Mouse (Mus musculus) right cerebral cortex, postnatal 4 days (tissue): ENCODE measurements around the gene Lrmda.
"Not testable (repeated sequence)": the region's sequence is repeated elsewhere in the genome, so short reads cannot be mapped to it uniquely, and the experiment has no call there.

ENCODE experiments used
- DNase-seq: peaks from one replicate; pipeline ENCODE4 v3.0.0-alpha.2; 2022

The Lrmda gene

DNA sequence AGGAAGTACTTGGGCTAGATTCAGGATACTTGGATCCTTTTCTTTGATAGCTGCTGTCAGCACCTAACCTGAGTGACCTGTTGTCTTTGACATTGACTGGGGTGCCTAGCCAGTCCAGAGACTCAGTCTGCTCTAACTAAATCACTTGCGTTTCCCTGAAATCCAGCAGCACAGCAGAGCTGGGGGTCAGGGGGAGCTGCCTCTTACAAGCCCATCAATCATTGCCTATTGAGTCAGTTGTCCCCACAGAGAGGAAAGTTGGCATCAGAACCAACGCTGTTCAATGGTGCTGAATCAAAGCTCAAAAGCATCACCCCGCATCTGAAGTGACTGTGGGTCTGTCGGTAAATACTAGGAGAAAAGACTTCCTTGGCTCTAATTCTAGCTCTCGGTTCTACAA, 725.2 kb downstream of the Lrmda start:
- no peak for DNase-seq

DNA sequence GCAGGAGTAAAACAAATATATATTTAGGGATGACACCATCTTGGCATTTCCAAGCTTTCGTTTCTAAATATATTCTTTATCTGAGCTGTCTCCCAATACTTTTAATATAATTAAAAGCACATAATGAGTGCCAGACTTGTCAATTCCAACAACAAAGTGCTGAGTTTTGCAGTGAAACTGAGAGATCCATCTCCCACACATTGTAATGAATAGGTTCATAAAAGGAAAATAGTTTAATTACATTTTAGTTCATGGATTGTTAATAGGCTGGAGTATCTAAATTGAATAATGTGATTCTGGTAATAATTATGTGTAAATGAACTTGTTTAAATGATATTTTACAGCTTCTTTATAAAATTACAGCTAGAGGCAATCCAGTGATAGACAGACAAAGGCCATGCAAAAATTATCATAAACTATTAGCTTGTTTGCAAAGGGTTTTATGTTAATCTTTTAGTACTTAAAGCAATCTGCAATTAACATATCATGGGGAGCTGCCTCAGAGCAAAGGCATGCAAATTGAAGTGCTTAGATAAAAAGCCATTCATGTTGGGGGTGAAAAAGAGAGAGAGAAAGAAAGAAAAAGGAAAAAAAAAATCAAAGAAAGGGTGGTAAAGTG, 725.9 kb downstream of the Lrmda start:
- no peak for DNase-seq

DNA sequence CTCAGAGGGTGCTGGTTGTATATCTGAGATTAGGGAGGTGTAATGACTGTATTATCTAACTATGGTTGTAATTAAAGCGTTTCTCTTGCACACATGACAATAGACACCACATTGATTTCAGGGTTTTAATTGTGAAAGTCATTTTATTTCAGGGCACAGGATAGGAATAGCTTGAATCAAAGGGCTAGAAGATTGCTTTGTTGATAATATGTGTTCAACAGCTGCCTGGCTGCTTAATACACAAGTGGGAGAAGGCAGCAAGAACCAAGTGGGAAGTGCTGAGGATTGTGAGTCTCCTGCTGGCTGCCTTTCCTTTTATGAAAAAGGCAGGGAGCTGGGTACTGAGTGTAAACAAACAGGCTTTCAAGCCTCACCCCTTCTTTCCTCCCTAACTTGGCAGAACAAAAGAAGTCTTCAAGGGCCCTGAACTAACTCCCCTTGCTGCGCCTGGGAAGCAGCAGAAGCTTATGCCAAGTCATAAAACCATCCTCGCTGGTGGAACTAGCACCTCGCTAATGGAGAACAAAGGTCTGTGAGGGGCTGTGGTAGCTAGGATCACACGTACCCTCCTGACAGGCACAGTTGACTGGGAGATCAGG, 726.5 kb downstream of the Lrmda start:
- no peak for DNase-seq

DNA sequence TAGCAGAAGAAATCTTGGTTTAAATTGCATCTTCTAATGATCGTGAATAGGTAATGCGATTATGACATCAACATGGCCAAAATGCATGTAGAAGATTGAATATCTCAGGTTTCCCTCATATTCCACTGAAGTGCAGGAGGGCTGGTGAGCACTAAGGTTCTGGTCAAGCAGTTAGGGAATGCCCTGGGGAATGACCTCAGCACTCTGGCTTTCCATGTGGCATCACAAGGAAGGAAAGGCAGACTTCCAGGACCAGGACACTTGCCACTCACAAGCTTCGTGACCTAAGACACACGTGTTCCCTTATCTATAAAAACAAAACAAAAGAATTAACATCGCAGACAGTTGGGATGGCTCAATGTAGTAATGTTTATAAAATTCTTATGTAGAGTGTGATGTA, 728.3 kb downstream of the Lrmda start:
- no peak for DNase-seq

DNA sequence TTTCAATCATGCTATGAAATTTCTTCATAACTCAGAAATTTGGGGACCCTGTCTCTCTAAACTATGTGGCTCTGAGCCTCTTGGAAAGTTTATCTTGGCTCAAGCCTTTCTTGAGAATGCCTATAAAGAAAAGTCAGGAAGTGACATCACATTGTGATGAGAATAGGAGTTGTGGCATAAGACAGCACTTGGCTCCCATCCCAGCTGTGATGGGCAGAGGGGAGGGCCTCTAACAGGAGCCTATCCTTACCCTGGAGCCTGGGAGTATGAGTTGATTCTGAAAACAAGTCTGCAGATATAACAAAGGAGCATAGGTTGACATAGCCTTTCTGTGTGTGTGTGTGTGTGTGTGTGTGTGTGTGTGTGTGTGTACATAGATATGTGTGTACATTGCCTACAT, 730.9 kb downstream of the Lrmda start:
- DNase-seq = no peak

DNA sequence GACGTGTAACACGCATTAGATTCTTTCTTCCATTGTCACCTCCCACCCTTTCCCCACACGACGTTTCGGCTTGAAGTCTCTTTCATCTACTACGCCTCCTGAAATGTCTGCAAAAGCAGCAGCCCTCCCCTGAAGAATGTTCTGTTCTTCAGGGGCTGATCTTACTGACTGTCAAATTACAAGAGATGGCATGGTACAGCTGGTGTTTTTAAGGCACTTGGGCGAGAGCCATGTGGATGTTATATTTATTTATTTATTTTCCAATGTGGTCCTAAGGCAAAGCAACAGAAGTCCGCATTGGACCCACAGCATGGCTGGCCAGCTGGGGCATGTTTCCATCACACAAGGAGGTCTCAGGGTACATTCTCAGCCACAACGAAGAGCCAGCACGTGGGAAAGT, 731.8 kb downstream of the Lrmda start:
- peak; percentile 2 for DNase-seq

DNA sequence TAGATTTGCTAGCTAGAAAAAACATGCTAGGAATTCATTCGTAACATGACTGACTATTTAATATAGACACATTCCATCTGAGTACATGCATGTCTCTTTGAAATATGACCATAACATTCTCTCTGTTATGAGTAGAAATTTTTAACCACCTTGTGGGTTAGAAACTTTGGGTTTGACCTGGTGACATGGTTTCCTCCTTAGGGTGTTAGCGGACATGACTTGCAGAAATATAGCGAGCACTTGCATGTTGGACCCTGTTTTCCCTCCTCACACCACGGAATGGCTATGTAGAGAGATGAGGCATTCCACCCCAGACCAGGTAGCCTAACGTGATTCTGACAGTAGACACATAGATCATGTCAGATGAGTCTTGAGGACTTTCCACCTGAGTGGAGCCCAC, 735.1 kb downstream of the Lrmda start:
- no peak for DNase-seq

DNA sequence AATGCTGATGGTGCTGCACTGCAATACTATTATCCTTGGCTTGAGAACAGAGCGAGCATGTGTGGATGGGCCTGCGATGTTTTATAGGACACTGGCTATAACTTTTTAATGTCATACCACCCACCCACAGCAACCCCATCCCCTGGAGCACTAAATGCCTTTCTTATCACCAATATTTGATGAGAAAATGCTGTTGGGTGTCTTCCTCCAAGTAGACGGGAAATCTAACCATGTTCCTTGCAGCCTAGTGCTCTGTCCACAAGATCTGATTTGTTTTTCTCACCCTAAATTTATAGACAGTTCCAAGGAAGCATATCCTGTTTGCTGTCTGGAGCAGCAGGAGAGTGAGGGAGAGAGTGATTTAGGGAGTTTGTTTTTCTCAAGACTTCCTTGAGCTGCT, 738.0 kb downstream of the Lrmda start:
- no peak for DNase-seq

DNA sequence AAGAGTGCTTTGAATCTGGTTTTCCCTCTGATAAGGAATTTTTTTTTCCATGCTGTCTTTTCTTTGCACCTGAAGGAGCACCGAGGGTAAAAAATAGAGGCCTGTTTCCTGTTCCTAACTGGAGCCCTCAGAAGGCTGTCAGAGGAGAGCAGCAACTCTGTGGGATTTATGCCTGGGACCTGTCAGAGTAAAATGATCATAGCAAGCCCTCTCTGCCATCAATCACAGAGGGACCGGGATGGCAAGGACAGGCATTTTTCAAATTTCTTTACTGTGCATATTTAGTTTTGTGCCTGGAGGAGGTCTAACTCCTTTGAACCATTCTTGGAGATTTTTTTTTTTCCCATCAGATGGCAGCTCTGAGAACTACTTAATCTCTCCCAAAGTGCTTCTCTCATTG, 739.7 kb downstream of the Lrmda start:
- no peak for DNase-seq

DNA sequence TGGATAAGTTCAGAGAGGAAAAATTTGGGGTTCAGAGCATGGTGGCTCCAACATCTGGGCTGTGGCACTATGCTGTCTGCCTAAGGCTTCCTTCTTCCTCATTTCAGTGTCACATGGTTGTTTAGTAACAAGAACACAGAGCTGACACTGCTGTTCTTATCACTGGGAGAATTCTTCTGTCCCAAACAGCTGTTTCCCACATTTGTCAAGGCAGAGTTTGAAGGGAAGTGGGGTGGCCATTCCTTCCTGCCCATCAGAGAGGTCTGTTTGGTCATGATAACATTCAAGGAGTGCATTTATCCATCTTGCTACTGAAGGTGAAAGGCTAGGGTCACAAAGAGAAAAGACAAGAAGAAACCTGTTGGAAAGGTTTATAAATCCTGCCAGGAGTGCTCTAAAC, 740.2 kb downstream of the Lrmda start:
- no peak for DNase-seq

DNA sequence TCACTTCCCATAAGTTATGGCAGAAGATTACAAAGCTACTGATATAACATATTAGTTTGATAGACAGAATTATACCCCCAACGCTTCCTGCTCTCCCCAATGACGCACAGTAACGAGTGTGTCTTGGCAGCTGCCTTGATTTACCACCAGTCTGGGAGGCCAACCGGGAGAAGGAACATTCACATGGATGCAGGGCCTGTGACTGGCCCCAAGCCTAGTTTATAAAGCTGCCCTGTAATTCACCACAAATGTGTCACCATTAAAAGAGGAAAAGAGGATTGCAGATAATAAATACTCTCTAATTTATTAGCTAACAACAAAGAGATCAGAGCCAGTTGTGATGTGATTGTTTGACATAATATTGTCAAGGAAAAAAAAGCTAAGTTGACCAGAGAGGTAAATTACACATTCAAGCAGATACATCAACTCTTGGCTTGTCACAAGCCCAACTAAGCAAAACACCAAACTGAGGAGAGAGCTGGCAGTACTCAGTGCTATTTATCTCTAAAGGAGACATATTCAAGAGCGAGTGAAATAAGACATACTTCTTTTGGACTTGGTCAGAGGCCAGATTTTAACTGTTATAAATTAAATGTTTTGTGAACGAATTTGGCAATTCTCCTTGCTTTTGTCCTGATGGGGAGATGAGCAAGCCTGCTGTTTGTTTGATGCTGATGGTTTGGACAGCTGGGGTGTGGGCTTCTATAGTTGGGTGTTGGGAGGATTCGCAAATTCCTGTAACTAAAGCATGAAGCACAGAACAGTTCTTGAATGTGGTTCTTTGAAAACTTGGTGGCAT, 740.9 kb downstream of the Lrmda start:
- no peak for DNase-seq

DNA sequence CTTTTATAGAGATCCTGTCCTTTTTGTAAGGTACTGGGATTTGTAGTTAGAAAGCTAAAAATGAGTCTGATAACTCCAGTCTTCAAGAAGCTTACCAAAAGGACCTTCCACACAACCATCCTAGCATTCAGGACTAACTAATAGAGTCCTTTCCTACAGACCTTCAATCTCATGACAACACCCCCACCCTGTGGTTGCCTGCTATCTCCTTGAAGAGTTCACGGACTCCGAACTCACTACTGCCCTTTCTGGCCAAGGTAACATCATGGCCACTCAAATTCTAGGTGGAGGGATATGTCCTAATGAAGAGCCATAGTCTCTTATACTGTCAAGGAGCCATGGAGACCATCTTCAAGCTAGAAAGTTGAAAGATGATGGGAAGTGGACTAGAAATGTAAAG, 762.2 kb downstream of the Lrmda start:
- no peak for DNase-seq

DNA sequence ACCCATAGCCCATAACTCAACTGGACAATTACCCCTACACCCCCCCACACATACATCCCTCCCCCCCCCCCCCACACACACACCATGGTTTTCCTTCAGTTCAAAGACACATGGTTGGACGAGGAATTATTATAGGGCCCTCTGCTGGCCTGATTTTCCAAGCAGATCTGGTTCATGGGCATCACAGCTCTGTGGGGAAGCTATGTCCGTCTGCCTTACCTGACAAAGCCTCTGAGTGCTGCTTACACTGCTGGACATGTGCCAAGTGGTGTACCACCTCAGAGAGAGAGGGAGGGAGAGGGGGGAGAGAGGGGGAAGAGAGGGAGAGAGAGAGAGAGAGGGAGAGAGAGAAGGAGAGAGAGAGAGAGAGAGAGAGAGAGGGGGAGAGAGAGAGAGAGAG, 762.9 kb downstream of the Lrmda start:
- no peak for DNase-seq

DNA sequence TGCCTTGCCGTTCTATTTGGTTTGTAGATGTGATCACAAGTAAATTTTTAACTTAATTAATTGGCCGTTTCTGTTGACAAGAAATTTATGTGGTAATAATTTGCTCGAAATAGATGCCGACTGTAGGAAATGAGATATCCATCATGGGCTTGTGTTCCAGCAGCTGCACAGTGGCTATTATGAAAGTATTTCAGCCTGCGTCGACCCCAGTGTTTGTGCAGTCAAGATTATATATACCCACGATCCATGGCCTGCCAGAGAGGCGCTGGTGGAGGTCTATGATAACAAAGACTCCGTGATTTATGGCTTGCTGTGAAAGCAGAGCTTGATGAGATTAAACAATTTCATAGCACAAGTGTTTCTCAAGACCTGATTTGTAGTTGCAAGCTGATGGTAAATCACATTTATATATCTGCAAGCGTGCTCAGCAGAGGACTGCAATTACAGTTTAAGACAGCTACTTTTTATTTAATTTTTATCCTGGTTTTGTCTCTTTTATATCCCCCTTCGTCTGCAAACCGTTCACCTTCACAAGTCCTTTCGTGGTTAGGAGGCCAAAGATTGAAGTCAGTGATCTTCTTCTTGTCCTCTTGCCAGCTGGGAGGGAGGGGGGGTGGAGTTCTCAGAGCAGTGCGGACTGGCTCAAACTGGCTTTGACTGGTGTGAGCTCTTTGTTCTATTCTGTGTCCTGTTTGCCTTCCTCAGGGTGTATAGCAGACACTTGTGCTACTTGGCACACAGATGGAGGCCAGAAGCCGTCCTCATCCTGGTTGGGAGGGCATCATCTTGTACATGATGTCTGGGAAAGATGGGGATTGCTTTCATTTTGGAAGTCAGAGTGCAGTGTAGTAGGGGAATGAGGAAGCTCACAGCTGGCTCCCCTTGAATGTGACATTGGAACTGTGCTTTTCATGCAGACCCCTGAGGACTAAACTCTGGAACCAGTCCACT, 764.0 kb downstream of the Lrmda start:
- DNase-seq = no peak

DNA sequence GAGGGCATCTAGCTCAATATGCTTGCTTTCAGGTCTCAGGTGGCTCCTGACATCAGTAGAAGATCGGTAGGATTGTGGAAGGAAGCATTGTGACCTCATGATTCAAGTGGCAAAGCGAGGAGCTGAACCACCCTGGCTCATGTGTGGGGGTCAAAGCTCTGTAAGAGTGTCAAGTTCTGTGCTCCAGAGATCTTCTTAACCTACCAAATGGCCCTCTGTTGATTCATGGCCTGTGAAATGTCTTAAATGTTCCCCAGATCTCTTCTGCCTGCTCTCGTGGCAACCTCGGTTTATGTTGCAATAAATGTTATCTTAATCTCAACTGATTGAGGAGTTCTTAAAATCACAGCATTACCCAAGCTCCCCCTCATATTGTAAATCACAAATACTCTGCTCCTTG, 780.5 kb downstream of the Lrmda start:
- DNase-seq = no peak

DNA sequence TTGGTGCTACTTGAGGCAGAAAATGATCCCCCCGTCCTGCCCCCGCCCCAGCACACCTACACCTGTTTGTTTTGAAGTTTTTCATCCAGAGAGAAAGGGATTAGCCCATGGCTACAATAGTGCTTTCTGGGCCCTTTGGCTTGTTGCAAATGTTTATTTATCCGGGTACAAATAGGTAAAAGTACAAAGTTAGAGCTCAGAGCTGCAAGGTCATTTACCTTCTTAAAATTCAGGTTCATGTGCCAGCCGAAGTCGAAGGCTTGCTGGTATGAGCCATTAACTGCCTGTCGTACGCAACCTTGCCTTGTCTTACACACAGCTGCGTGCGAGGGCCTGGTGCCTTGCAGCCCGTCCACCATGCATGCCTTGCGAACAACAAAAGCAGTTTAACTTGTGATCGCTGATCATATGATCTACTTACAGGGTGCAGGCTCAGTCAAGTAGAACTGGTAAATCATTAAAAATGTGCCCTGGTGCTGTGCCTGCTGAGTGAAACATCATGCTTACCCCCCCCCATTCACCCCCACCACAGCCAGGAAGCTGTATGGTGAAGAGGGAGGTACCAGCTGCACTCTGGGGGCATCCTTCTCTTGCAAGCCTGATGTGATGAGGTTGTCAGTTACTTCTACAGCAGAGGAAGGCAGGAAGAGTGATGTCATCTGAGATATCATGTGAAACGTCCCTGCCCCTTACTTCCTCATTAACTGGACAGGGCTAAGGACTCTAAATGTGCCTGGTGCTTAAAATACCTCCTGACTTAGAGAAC, 781.5 kb downstream of the Lrmda start:
- DNase-seq = no peak

DNA sequence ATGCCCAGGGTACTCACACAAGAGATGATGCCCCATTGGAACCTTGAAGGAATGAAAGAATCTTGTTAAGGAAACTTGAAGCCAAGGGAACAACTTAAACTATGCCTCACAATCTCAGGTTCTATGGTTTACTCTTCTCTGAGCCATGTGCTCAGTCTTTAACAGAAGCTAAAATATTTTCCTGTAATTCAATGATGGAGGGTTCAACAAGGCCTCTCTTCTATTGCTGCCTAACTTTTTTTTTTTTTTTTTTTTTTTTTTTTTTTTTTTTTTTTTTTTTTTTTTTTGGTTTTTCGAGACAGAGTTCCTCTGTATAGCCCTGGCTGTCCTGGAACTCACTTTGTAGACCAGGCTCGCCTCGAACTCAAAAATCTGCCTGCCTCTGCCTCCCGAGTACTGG, 782.2 kb downstream of the Lrmda start:
- DNase-seq = not testable (repeated sequence)

DNA sequence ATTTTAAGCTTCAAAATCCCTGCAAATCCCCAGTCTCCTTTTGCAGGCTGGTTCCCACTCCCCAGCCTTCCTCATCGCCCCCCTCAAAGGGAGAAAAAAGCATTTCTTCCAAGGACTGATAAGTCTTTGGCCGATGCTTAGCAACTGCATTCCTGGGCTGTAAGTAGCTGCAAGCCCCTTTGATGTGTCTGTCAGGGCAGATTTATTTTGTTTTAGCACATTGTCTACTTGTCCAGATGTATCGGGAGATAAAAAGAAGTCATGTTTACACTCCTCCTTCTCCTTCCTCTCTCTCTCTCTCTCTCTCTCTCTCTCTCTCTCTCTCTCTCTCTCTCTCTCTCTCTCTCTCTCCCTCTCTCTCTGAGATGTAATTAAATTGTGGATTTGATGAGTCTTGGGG, 787.8 kb downstream of the Lrmda start:
- no peak for DNase-seq

DNA sequence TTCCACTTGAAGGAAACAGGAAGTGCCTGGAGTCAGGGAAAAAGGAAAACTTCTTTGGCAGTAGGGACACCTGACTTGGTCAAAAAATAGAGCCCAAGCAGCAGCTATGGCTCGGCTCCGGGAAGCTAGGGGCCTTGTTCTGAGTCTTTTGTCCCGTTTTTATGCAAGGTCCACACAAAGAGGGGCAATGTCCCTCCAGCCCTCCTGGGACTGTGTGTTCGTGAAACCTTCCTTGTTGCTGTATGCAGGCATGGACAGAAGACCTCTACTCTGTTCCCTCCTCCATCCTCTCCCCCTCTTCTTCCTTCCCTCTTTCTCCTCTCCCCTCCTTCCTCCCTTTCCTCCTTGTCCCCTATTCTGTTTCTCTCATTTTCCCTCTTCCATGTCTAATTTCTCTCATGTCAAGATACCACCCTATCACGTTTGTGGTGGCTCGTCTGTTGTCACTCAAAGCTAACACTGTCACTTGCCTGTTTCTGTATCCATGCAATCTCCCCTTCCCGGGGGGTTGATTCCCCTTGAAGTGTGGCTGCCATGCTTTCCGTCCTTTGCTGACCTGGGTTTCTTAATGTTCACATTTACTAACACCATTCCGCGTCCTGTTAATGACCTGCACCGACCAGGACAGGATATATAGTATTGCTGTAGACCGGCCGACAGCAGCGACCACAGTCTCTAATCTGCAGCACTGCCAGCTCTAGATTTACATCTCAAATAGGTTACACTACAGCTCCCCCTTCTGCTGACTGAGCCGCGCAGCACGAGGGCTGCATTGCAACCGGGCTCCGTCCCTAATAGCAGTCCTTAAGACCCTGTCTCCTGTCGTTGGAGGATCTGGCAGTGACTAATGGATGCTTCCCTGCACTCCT, 788.4 kb downstream of the Lrmda start:
- peak; percentile 60 for DNase-seq

DNA sequence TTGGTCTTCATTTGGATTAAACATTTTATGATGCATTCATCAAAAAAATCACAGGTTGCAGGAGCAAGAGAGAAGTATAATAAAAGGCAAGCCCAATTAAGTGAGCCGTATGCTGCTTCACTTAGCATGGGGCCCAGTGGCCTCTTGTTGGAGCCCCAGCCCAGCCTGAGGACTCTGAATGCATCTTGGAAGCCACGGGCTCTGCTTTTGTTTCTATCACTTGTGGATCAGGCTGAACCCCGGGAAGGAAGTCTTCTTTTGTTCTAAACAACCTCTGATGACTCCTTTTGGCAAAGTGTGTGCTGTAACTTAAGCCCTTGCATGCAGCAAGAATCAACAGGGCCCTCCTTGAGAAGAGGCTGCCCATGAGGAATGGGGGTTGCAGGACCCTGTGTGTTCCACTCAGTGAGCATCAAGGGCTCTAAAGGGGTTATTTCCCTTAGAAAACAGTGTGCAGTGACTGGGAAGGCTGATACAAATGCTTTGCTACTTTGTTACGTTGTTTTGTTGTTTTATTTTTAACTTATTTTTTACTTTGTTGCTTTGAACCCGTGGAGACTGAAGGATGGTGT, 789.2 kb downstream of the Lrmda start:
- DNase-seq = no peak

DNA sequence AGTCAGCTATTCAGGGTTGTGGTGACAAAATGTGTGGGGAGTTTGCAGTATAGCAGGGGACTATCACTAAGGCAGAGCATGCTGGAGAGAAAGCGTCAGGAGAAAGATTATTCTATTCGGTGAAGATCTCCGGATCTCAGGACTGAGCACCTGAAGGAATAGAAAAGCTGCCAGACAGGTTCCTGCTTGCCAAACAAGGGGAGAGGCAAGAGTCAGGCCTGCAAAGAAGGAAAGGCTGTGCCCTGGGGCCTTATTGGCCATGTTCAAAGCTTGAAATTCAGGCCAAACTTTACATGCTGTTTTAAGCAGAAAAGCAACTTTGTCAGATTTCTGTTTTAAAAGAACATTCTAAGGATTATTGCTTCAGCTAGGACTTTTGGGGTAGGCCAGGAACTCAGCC, 789.7 kb downstream of the Lrmda start:
- DNase-seq = no peak
